Mouse (Mus musculus) midbrain, embryonic 16.5 days (tissue): ENCODE data around the gene Aak1. TPM values are rescaled to one million over a fixed set of nuclear protein-coding genes. Genes with fewer than 3 reads are reported as not detected.

Experiments used
- ATAC-seq: fragments of 200-750 bp; cut with Nextera tagmentation; 2 replicates; pipeline ENCODE4 v1.8.0; 2017; ENCODE audit warnings: moderate TSS enrichment
- H3K27ac ChIP-seq: fragments of 300-500 bp; sonication (generic); 2 replicates; pipeline ENCODE4 v1.5.1; 2014; ENCODE audit warnings: mild to moderate bottlenecking, low read length, mixed read lengths
- H3K27me3 ChIP-seq: fragments of 300-500 bp; sonication (generic); 2 replicates; pipeline ENCODE4 v1.6.1; 2014; ENCODE audit warnings: low read depth, low read length, mixed read lengths; ENCODE audit not compliant: control insufficient read depth, insufficient read depth
- H3K36me3 ChIP-seq: fragments of 300-500 bp; sonication (generic); 2 replicates; pipeline ENCODE4 v1.6.1; 2014; ENCODE audit warnings: mild to moderate bottlenecking, low read length, moderate library complexity, mixed read lengths; ENCODE audit not compliant: control insufficient read depth, insufficient read depth
- H3K4me1 ChIP-seq: fragments of 300-500 bp; sonication (generic); 2 replicates; pipeline ENCODE4 v1.6.1; 2014; ENCODE audit warnings: mild to moderate bottlenecking, low read length, mixed read lengths; ENCODE audit not compliant: control insufficient read depth, insufficient read depth
- H3K4me2 ChIP-seq: fragments of 300-500 bp; sonication (generic); 2 replicates; pipeline ENCODE4 v1.6.1; 2014; ENCODE audit warnings: mild to moderate bottlenecking, low read length, mixed read lengths
- H3K4me3 ChIP-seq: fragments of 300-500 bp; sonication (generic); 2 replicates; pipeline ENCODE4 v1.5.1; 2014; ENCODE audit warnings: low read depth, mild to moderate bottlenecking, low read length, moderate library complexity, mixed read lengths
- H3K9ac ChIP-seq: fragments of 300-500 bp; sonication (generic); 2 replicates; pipeline ENCODE4 v1.6.1; 2014; ENCODE audit warnings: low read depth, low read length, mixed read lengths
- H3K9me3 ChIP-seq: fragments of 300-500 bp; sonication (generic); replicated peaks from 2 replicates; pipeline ENCODE4 v1.6.1; 2014; ENCODE audit warnings: mild to moderate bottlenecking, low read length, mixed read lengths; ENCODE audit not compliant: control insufficient read depth, poor library complexity, severe bottlenecking
- WGBS: fragments of 180-500 bp; shearing (Covaris S2); extraction: QIAGEN DNeasy Blood & Tissue Kit; methylation state at CpG from one replicate; pipeline ENCODE4 v1.1.7; 2014; 5-methylcytosine and 5-hydroxymethylcytosine counted together
- polyA plus RNA-seq: library from polyadenylated mRNA; unstranded; fragments of >200 nt; fragmentation: Nextera tagmentation; extraction: Ambion mirVana; gene quantifications from 2 replicates; pipeline ENCODE4 v1.2.1, GENCODE M21; 2015

The Aak1 gene
- polyA plus RNA-seq, 1 experiment from 2014 or later, result 44.6 TPM

DNA sequence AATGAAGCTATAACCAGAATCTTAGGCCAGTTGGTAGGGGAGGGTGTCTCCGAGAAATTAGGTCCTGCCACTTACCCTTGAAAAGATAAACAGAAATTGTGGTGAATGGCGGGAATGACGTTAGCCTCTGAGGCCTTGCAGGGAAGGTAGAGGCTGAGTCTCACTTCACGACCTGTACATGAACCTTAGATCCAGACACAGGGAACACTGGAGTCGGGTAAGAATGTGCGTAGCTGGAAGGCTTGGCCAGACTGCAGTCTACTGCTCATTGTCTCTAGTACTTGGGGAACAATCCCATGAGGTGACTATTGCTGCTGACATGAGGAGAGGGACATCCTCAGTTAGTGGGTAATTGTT lies 129.6 kb downstream of the Aak1 start:
- no peaks in the 10 kb centered on the region for H3K27me3 ChIP-seq
- H3K4me2 ChIP-seq, result no peak overlapping the region
- H3K27ac ChIP-seq, result no peak overlapping the region
- H3K9me3 ChIP-seq, result no peaks in the 10 kb centered on the region
- no peaks in the 10 kb centered on the region for H3K4me1 ChIP-seq
- 95% methylated on average over 6 of the region's 6 CpGs for WGBS
- peaks cover 15% of the 10 kb centered on the region for H3K36me3 ChIP-seq
- no peak overlapping the region for H3K9ac ChIP-seq
- no peak for ATAC-seq
- H3K4me3 ChIP-seq, result no peak overlapping the region

DNA sequence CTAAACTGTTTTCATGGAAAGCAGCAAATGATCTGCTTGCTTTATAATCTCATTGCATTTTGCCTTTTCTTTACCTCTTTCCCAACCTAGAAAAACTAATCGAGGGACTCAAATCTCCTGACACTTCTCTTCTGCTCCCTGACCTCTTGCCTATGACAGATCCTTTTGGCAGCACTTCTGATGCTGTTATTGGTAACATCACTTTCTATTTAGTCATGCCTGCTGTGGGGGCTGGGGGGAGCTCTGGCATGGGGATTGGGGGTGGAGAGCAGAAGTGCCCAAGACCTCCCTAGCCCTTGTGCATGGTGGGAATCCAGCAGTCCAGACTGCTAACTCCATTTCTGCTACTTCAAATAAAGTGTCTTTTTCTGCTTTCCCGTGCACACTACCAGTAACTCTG lies 131.9 kb downstream of the Aak1 start:
- H3K36me3 ChIP-seq, result peaks cover 13% of the 10 kb centered on the region
- ATAC-seq, result no peak
- no peaks in the 10 kb centered on the region for H3K4me1 ChIP-seq
- H3K9ac ChIP-seq, result no peak overlapping the region
- H3K27ac ChIP-seq, result no peak overlapping the region
- 91% methylated on average over 2 of the region's 2 CpGs for WGBS
- no peaks in the 10 kb centered on the region for H3K27me3 ChIP-seq
- H3K4me3 ChIP-seq, result no peak overlapping the region
- H3K9me3 ChIP-seq, result no peaks in the 10 kb centered on the region
- H3K4me2 ChIP-seq, result no peak overlapping the region

- no peaks in the 10 kb centered on the region for H3K27me3 ChIP-seq
- no peaks in the 10 kb centered on the region for H3K4me1 ChIP-seq
- H3K9ac ChIP-seq, result no peak overlapping the region
These were observed 136.2 kb downstream of the Aak1 start for GRCm38 (mm10) chr6:86985314-86986106.

DNA sequence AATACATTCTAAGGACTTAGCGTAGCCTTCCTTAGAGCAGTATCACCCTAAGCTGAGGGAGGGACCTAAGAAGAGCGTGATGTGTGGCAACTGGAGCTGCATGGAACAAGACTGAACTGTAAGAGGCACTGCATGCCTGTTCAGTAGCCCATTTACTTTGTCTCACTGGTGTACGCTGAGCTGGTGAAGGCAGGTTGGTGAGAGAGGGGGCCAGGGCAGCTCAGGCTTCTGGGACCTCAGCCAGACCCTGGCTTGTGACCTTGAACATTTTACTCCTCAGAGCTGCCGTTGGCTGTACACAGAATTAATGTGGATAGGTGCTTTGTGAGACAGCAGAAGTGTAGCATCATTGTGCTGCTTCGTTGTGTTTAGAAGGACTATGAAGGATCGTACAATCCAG lies 140.3 kb downstream of the Aak1 start:
- no peaks in the 10 kb centered on the region for H3K9me3 ChIP-seq
- no peak overlapping the region for H3K27ac ChIP-seq
- H3K4me2 ChIP-seq, result no peak overlapping the region
- no peak overlapping the region for H3K9ac ChIP-seq
- peaks cover 7% of the 10 kb centered on the region for H3K36me3 ChIP-seq
- no peaks in the 10 kb centered on the region for H3K27me3 ChIP-seq
- no peak overlapping the region for H3K4me3 ChIP-seq
- H3K4me1 ChIP-seq, result no peaks in the 10 kb centered on the region
- ATAC-seq, result no peak
- WGBS, result 91% methylated on average over 6 of the region's 6 CpGs

More at GRCm38 (mm10) chr6:86985314-86986106, 136.2 kb downstream of the Aak1 start:
- Histone ChIP-seq H3K9me3 (no peaks in the 10 kb centered on the region), H3K4me3 (no peak overlapping the region), H3K36me3 (peaks cover 12% of the 10 kb centered on the region), H3K27ac (no peak overlapping the region), H3K4me2 (no peak overlapping the region)
- ATAC-seq, result no peak
- WGBS, result 85% methylated on average over 8 of the region's 8 CpGs

- Histone ChIP-seq H3K9ac (no peak overlapping the region), H3K4me1 (no peaks in the 10 kb centered on the region), H3K27me3 (no peaks in the 10 kb centered on the region), H3K4me2 (no peak overlapping the region), H3K9me3 (no peaks in the 10 kb centered on the region), H3K4me3 (no peak overlapping the region), H3K27ac (no peak overlapping the region), H3K36me3 (peaks cover 9% of the 10 kb centered on the region)
- WGBS, result 89% methylated on average over 3 of the region's 3 CpGs
- no peak for ATAC-seq
These were observed 141.7 kb downstream of the Aak1 start for GRCm38 (mm10) chr6:86991041-86991440.

- Histone ChIP-seq H3K27ac (no peak overlapping the region), H3K36me3 (peaks cover 9% of the 10 kb centered on the region; the same call in 1 of the 2 replicates), H3K4me1 (no peaks in the 10 kb centered on the region), H3K4me2 (no peak overlapping the region), H3K9ac (no peak overlapping the region), H3K27me3 (no peaks in the 10 kb centered on the region), H3K4me3 (no peak overlapping the region), H3K9me3 (no peaks in the 10 kb centered on the region)
- WGBS, result 93% methylated on average over 8 of the region's 8 CpGs
- no peak for ATAC-seq
These were observed 143.0 kb downstream of the Aak1 start for GRCm38 (mm10) chr6:86992349-86992748.

DNA sequence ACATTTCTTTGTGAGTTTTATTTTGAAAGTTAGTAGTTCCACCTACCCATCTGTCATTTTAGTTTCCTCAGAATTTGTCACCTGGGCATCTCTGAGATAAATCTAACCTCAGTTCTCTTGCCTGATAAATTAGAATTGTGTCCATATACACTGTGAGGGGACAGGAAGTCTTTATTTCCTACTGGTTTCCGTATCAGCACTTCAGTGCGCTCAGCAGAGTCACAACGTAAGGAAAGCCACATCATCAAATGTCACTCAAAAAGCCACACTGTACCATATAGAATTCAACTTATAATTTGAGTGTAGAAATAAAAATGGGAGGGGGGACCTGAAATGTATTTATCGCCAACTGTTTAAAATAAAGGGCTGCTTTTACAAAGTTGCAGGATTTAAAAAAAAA lies 144.9 kb downstream of the Aak1 start:
- H3K27ac ChIP-seq, result no peak overlapping the region
- no peak overlapping the region for H3K9ac ChIP-seq
- no peak for ATAC-seq
- peaks cover 12% of the 10 kb centered on the region; the same call in 1 of the 2 replicates for H3K36me3 ChIP-seq
- H3K4me1 ChIP-seq, result no peaks in the 10 kb centered on the region
- 92% methylated on average over 4 of the region's 4 CpGs for WGBS
- no peak overlapping the region for H3K4me2 ChIP-seq
- H3K27me3 ChIP-seq, result no peaks in the 10 kb centered on the region
- H3K4me3 ChIP-seq, result no peak overlapping the region
- H3K9me3 ChIP-seq, result no peaks in the 10 kb centered on the region

DNA sequence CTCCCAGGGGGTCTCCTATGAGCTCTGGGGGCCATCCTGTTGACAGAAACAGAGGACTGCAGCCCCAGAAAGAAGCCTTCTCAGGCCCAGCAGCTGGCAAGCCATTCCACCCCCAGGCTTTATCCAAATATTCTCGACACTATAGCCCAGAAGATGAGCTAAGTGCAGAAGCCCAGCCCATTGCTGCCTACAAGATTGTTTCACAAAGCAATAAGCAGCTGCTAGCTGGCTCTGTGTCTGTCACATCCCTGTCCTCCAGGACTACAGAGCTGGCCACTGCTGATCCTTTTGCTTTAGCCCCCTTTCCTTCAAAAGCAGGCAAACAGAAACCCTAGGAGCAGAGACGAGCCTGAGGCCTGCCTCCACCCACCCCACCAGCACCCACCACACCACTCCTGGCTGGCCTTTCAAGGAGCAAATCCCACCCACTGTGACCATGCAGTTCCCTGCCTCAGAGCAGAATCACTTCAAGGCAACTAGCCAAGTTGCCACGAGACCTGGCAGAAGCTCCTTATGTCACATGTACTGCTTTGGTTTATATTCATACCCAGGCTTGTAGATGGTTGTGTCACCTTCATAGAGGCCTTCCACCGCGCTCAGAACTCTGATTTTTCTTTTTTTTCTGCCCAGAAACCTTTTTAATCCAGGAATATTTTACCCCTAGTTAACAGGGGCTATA lies 147.5 kb downstream of the Aak1 start:
- 85% methylated on average over 5 of the region's 5 CpGs for WGBS
- H3K4me2 ChIP-seq, result no peak overlapping the region
- H3K27me3 ChIP-seq, result no peaks in the 10 kb centered on the region
- no peak for ATAC-seq
- no peak overlapping the region for H3K9ac ChIP-seq
- H3K27ac ChIP-seq, result no peak overlapping the region
- no peaks in the 10 kb centered on the region for H3K4me1 ChIP-seq
- H3K36me3 ChIP-seq, result peaks cover 10% of the 10 kb centered on the region; the same call in 1 of the 2 replicates
- H3K9me3 ChIP-seq, result no peaks in the 10 kb centered on the region
- no peak overlapping the region for H3K4me3 ChIP-seq

GRCm38 (mm10) chr6:86997360-86997759 lies 148.0 kb downstream of the Aak1 start:
- Histone ChIP-seq H3K9me3 (no peaks in the 10 kb centered on the region), H3K36me3 (peaks cover 10% of the 10 kb centered on the region; the same call in 1 of the 2 replicates), H3K4me1 (no peaks in the 10 kb centered on the region), H3K9ac (no peak overlapping the region), H3K4me2 (no peak overlapping the region), H3K27me3 (no peaks in the 10 kb centered on the region), H3K27ac (no peak overlapping the region), H3K4me3 (no peak overlapping the region)
- WGBS, result 97% methylated on average over 6 of the region's 6 CpGs
- no peak for ATAC-seq
